Mouse (Mus musculus) cortical plate, adult 2 months (tissue): Measurements from ENCODE around the gene Polr1d. TPM values are rescaled to one million over a fixed set of nuclear protein-coding genes. Genes with fewer than 3 reads are reported as not detected.
A peak's percentile ranks its signal among the peaks of the same experiment; 100 is the strongest.

Experiments
- H3K27ac ChIP-seq: fragments of 200-500 bp; 2 replicates; pipeline ENCODE4 v1.5.1; 2012; ENCODE audit warnings: low read length, control low read depth, inconsistent platforms; ENCODE audit not compliant: insufficient read depth
- H3K4me1 ChIP-seq: fragments of 200-500 bp; 2 replicates; pipeline ENCODE4 v1.6.1; 2011; ENCODE audit warnings: low read length; ENCODE audit not compliant: control insufficient read depth, insufficient read depth
- H3K4me3 ChIP-seq: fragments of 200-500 bp; 2 replicates; pipeline ENCODE4 v1.5.1; 2011; ENCODE audit warnings: mild to moderate bottlenecking, low read length, control low read depth; ENCODE audit not compliant: insufficient read depth
- CTCF ChIP-seq: fragments of 200-500 bp; IDR thresholded peaks from 2 replicates; pipeline ENCODE4 v1.5.1; 2011; ENCODE audit warnings: mild to moderate bottlenecking, control low read depth, low read length; ENCODE audit not compliant: insufficient read depth; ENCODE audit errors: extremely low read depth
- POLR2A ChIP-seq: fragments of 200-500 bp; IDR thresholded peaks from 2 replicates; pipeline ENCODE4 v1.6.1; 2011; ENCODE audit warnings: mild to moderate bottlenecking, low read length, control low read depth; ENCODE audit not compliant: insufficient read depth; ENCODE audit errors: extremely low read depth
- polyA plus RNA-seq: library from polyadenylated mRNA; depleted of rRNA; stranded (reverse); fragments of >200 nt; gene quantifications from 2 replicates; pipeline ENCODE4 v1.2.3, GENCODE M21; 2012

The Polr1d gene
- polyA plus RNA-seq, 1 experiment: 73.0 TPM

- H3K27ac ChIP-seq: no peak overlapping the region
- no peak overlapping the region for H3K4me3 ChIP-seq
- H3K4me1 ChIP-seq: peaks cover 4% of the 10 kb centered on the region; the same call in 1 of the 2 replicates
- TF ChIP-seq POLR2A (no peak), CTCF (no peak)
Measured at GRCm38 (mm10) chr5:147066965-147067364, 9.9 kb upstream of the Polr1d start.

GRCm38 (mm10) chr5:147068876-147069275 is 8.0 kb upstream of the Polr1d start:
- Histone ChIP-seq H3K4me3 (no peak overlapping the region), H3K4me1 (peaks cover 3% of the 10 kb centered on the region; the same call in 1 of the 2 replicates), H3K27ac (no peak overlapping the region)
- TF ChIP-seq POLR2A (no peak), CTCF (no peak)

GRCm38 (mm10) chr5:147070791-147071516 is 5.9 kb upstream of the Polr1d start:
- no peak for TF ChIP-seq POLR2A
- TF ChIP-seq CTCF: no peak
- no peak overlapping the region for H3K27ac ChIP-seq
- peaks cover 2% of the 10 kb centered on the region; the same call in 1 of the 2 replicates for H3K4me1 ChIP-seq
- H3K4me3 ChIP-seq: no peak overlapping the region

GRCm38 (mm10) chr5:147071886-147072285 is 5.0 kb upstream of the Polr1d start:
- no peak overlapping the region for H3K4me3 ChIP-seq
- no peak overlapping the region for H3K27ac ChIP-seq
- H3K4me1 ChIP-seq: peaks cover 2% of the 10 kb centered on the region; the same call in 1 of the 2 replicates
- TF ChIP-seq POLR2A (no peak), CTCF (no peak)

GRCm38 (mm10) chr5:147073805-147074204 is 3.0 kb upstream of the Polr1d start:
- Histone ChIP-seq H3K4me3 (no peak overlapping the region), H3K27ac (no peak overlapping the region), H3K4me1 (peaks cover 3% of the 10 kb centered on the region; the same call in 1 of the 2 replicates)
- TF ChIP-seq CTCF: no peak
- no peak for TF ChIP-seq POLR2A

- TF ChIP-seq CTCF (no peak), POLR2A (no peak)
- H3K4me1 ChIP-seq: peaks cover 3% of the 10 kb centered on the region; the same call in 1 of the 2 replicates
- peak overlapping the region; percentile 60 for H3K27ac ChIP-seq
- peak overlapping the region; percentile 91 for H3K4me3 ChIP-seq
Measured at GRCm38 (mm10) chr5:147075103-147076025, 1.5 kb upstream of the Polr1d start.

GRCm38 (mm10) chr5:147076026-147076798 is 638 bp upstream of the Polr1d start, which contains the start of gene Lnx2:
Gene Lnx2, minus strand, starts transcription at chr5:147076586.
- peak within 1 kb of the TSS; percentile 60 for H3K27ac ChIP-seq
- H3K4me1 ChIP-seq: peaks cover 3% of the 10 kb centered on the region; the same call in 1 of the 2 replicates
- TF ChIP-seq CTCF (0 out of 2 replicates have a peak, but pooled peaks have one; percentile 1), POLR2A (peak; percentile 31; the same call in 1 of the 2 replicates)
- H3K4me3 ChIP-seq: peak within 1 kb of the TSS; percentile 91

GRCm38 (mm10) chr5:147077305-147078034 is 620 bp downstream of the Polr1d start:
- Histone ChIP-seq H3K27ac (peak overlapping the region; percentile 11; the same call in 1 of the 2 replicates), H3K4me1 (peaks cover 3% of the 10 kb centered on the region; the same call in 1 of the 2 replicates), H3K4me3 (peak overlapping the region; percentile 91)
- peak; percentile 63; the same call in 1 of the 2 replicates for TF ChIP-seq POLR2A
- TF ChIP-seq CTCF: no peak
